ENCODE assay signal across 11 mouse cellular contexts in the genomic region with DNA sequence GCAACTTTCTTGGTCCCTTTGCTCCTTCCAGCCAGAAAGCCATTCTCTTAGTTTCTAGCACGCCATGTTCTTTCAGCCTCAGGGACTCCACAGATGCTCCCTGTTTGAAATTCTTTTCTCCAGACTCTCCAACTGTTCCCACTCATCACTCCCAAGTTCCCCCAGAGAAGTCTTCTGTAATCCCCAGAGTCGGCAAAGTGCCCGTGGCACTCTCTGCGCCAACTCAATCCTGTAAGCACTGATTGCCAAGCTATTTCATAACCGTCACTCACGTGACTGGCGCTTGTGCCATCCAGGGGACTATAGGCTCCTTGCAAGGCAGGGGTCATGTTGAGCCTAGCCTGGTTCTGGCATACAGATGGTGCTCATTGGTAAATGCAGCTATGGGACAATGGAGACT. TPM values are rescaled to one million over a fixed set of nuclear protein-coding genes. Genes with fewer than 3 reads are reported as not detected.
DNase-seq lines count a peak whose midpoint lies in the region; ATAC-seq and TF ChIP-seq lines count a peak whose summit lies in the region.
"Had no signal": no experiment of that assay in that cellular context is flagged by ENCODE, and none has a peak within 500 bp of the region (broad histone marks: within the 10 kb centered on the region; RNA-seq: fewer than 3 reads in every experiment).

No protein-coding gene starts in this region.

- no peaks in the 10 kb centered on the region for H3K4me1 ChIP-seq in limb, embryonic 10.5 days
- H3K4me1 ChIP-seq in liver, embryonic 12.5 days, result 0 out of 2 replicates have a peak, but pooled peaks cover 3% of the 10 kb centered on the region
- H3K4me1 ChIP-seq: limb, embryonic 12.5 days had no signal

- no peaks in the 10 kb centered on the region for H3K36me3 ChIP-seq in limb, embryonic 10.5 days
- H3K36me3 ChIP-seq in liver, embryonic 12.5 days, result no peaks in the 10 kb centered on the region
- H3K36me3 ChIP-seq: limb, embryonic 12.5 days had no signal

- 94% methylated on average over 7 of the region's 7 CpGs for WGBS in limb, embryonic 10.5 days
- 84% methylated on average over 7 of the region's 7 CpGs for WGBS in liver, embryonic 12.5 days (ENCODE audit: insufficient replicate concordance)

- no peak for ATAC-seq in CD4-positive, CD25-positive, alpha-beta regulatory T cell, adult 4 months
- no peak for ATAC-seq in liver, embryonic 12.5 days

- no peak overlapping the region for H3K4me2 ChIP-seq in liver, embryonic 12.5 days
- H3K4me2 ChIP-seq: limb, embryonic 12.5 days had no signal

- no peaks in the 10 kb centered on the region for H3K27me3 ChIP-seq in limb, embryonic 10.5 days (ENCODE audit: low read depth, poor library complexity, severe bottlenecking)
- no peaks in the 10 kb centered on the region for H3K27me3 ChIP-seq in liver, embryonic 12.5 days (replicated peaks)
- H3K27me3 ChIP-seq: limb, embryonic 12.5 days had no signal

- TF ChIP-seq CTCF in layer of hippocampus, adult 2 months (conservative IDR thresholded peaks at IDR 0.05), result no peak

- peak overlapping the region; percentile 78 for H3K27ac ChIP-seq in layer of hippocampus, adult 2 months
- no peak overlapping the region for H3K27ac ChIP-seq in limb, embryonic 10.5 days
- no peak overlapping the region for H3K27ac ChIP-seq in liver, embryonic 12.5 days
- H3K27ac ChIP-seq: limb, embryonic 12.5 days had no signal

- no peak overlapping the region for H3K9ac ChIP-seq in liver, embryonic 12.5 days
- H3K9ac ChIP-seq: limb, embryonic 12.5 days had no signal

- no peaks in the 10 kb centered on the region for H3K9me3 ChIP-seq in limb, embryonic 10.5 days (replicated peaks)
- H3K9me3 ChIP-seq in liver, embryonic 12.5 days (replicated peaks), result no peaks in the 10 kb centered on the region
- H3K9me3 ChIP-seq: limb, embryonic 12.5 days had no signal

- H3K4me3 ChIP-seq in layer of hippocampus, adult 2 months, result no peak overlapping the region
- H3K4me3 ChIP-seq in limb, embryonic 10.5 days, result no peak overlapping the region
- no peak overlapping the region for H3K4me3 ChIP-seq in liver, embryonic 12.5 days
- H3K4me3 ChIP-seq: limb, embryonic 12.5 days had no signal

- peak; percentile 6 for DNase-seq in gastrocnemius, adult 18-20 months (ENCODE audit: low spot score)
- no peak for DNase-seq in gastrocnemius, postnatal 25 days
- DNase-seq in cerebellum, adult 8-10 months, result peak; percentile 53
- DNase-seq in layer of hippocampus, adult 2 months (ENCODE audit: low spot score in 2 of 2), result peak; percentile 66 to 78
- peak; percentile 88 for DNase-seq in right cerebral cortex, adult 18-20 months
- DNase-seq in limb, embryonic 10.5 days (ENCODE audit: low spot score), result no peak
- DNase-seq: heart, postnatal 4 days; retina, postnatal 1 day had no signal

RNA-seq across cellular contexts. Expression of a gene that starts 51.4 kb away (rescaled TPM):
- 10 to 100 TPM; 11.4 to 13.1 TPM for total RNA-seq in gastrocnemius, adult 18-20 months (2021)
- total RNA-seq in gastrocnemius, postnatal 25 days (2021), result 1 to 10 TPM; 9.5 to 9.6 TPM
- total RNA-seq in layer of hippocampus, adult 2 months (2021), result 10 to 100 TPM; 19.1 to 21.7 TPM
- 1 to 10 TPM; 1.7 to 3.3 TPM for polyA plus RNA-seq in CD4-positive, CD25-positive, alpha-beta regulatory T cell, adult 4 months (2017; shearing (Covaris generic))
- polyA plus RNA-seq in limb, embryonic 10.5 days (2016; fragmentation: Nextera tagmentation; extraction: Ambion mirVana), result 16.5 and 22.3 TPM in 2 replicates
- polyA plus RNA-seq in liver, embryonic 12.5 days (2016; fragmentation: Nextera tagmentation; extraction: Ambion mirVana), result 11.2 and 11.9 TPM in 2 replicates

Comparison
In these comparisons a context has a peak if more than half of its experiments do, and no peak if none do; other contexts are left out.
1. DNase-seq: peak in gastrocnemius, adult 18-20 months (single experiment), cerebellum, adult 8-10 months (single experiment), layer of hippocampus, adult 2 months (2 of 2) and right cerebral cortex, adult 18-20 months (single experiment); none in gastrocnemius, postnatal 25 days (single experiment) and limb, embryonic 10.5 days (single experiment).